Mouse (Mus musculus) midbrain, embryonic 12.5 days (tissue): Measurements from ENCODE around the gene Mctp1. TPM values are rescaled to one million over a fixed set of nuclear protein-coding genes. Genes with fewer than 3 reads are reported as not detected.

Source experiments
- ATAC-seq: fragments of 200-750 bp; cut with Nextera tagmentation; 2 replicates; pipeline ENCODE4 v1.8.0; 2017; ENCODE audit warnings: low read depth, moderate TSS enrichment, moderate library complexity; ENCODE audit not compliant: low FRiP score
- H3K27ac ChIP-seq: fragments of 300-500 bp; sonication (generic); replicated peaks from 2 replicates; pipeline ENCODE4 v1.5.1; 2016; ENCODE audit warnings: mild to moderate bottlenecking
- H3K27me3 ChIP-seq: fragments of 300-500 bp; sonication (generic); 2 replicates; pipeline ENCODE4 v1.6.1; 2016; ENCODE audit warnings: mild to moderate bottlenecking
- H3K36me3 ChIP-seq: fragments of 300-500 bp; sonication (generic); 2 replicates; pipeline ENCODE4 v1.6.1; 2016
- H3K4me1 ChIP-seq: fragments of 300-500 bp; sonication (generic); 2 replicates; pipeline ENCODE4 v1.6.1; 2016
- H3K4me2 ChIP-seq: fragments of 300-500 bp; sonication (generic); replicated peaks from 2 replicates; pipeline ENCODE4 v1.6.1; 2016; ENCODE audit warnings: mild to moderate bottlenecking, moderate library complexity
- H3K4me3 ChIP-seq: fragments of 300-500 bp; sonication (generic); 2 replicates; pipeline ENCODE4 v1.5.1; 2016; ENCODE audit warnings: mild to moderate bottlenecking
- H3K9ac ChIP-seq: fragments of 300-500 bp; sonication (generic); replicated peaks from 2 replicates; pipeline ENCODE4 v1.6.1; 2016; ENCODE audit warnings: mild to moderate bottlenecking, moderate library complexity
- H3K9me3 ChIP-seq: fragments of 300-500 bp; sonication (generic); 2 replicates; pipeline ENCODE4 v1.6.1; 2016; ENCODE audit warnings: mild to moderate bottlenecking
- WGBS: fragments of 180-500 bp; shearing (Covaris S2); methylation state at CpG from one replicate; pipeline ENCODE4 v1.1.7; 2016; 5-methylcytosine and 5-hydroxymethylcytosine counted together
- polyA plus RNA-seq: library from polyadenylated mRNA; unstranded; fragments of >200 nt; fragmentation: Nextera tagmentation; extraction: Ambion mirVana; gene quantifications from 2 replicates; pipeline ENCODE4 v1.2.1, GENCODE M21; 2016

Gene Mctp1
- polyA plus RNA-seq, 1 experiment from 2014 or later = 4.9 TPM

- Histone ChIP-seq H3K27ac (peak overlapping the region; percentile 42; the same call in 1 of the 2 replicates), H3K27me3 (peaks cover 15% of the 10 kb centered on the region), H3K9me3 (no peaks in the 10 kb centered on the region), H3K36me3 (no peaks in the 10 kb centered on the region), H3K4me3 (no peak overlapping the region), H3K9ac (no peak overlapping the region), H3K4me2 (no peak overlapping the region), H3K4me1 (peaks cover 8% of the 10 kb centered on the region; the same call in 1 of the 2 replicates)
- ATAC-seq = peak; percentile 90
- 19% methylated on average over 3 of the region's 3 CpGs for WGBS
These were observed 417.9 kb downstream of the Mctp1 start for GRCm38 (mm10) chr13:76802051-76802728.

- no peak overlapping the region for H3K4me2 ChIP-seq
- H3K9ac ChIP-seq = no peak overlapping the region
- H3K27me3 ChIP-seq = peaks cover 15% of the 10 kb centered on the region
- H3K36me3 ChIP-seq = no peaks in the 10 kb centered on the region
- H3K4me1 ChIP-seq = peaks cover 8% of the 10 kb centered on the region; the same call in 1 of the 2 replicates
- no peak overlapping the region for H3K4me3 ChIP-seq
- peak overlapping the region; percentile 46 for H3K27ac ChIP-seq
- no peaks in the 10 kb centered on the region for H3K9me3 ChIP-seq
- 79% methylated on average over 9 of the region's 9 CpGs for WGBS
- ATAC-seq = no peak
These were observed 418.6 kb downstream of the Mctp1 start for GRCm38 (mm10) chr13:76802926-76803325.

GRCm38 (mm10) chr13:76803799-76804198, 419.5 kb downstream of the Mctp1 start:
- no peak overlapping the region for H3K4me2 ChIP-seq
- H3K27ac ChIP-seq = peak overlapping the region; percentile 46; the same call in 1 of the 2 replicates
- peaks cover 8% of the 10 kb centered on the region; the same call in 1 of the 2 replicates for H3K4me1 ChIP-seq
- peaks cover 15% of the 10 kb centered on the region for H3K27me3 ChIP-seq
- H3K4me3 ChIP-seq = no peak overlapping the region
- whole genome bisulfite sequencing = 51% methylated on average over 6 of the region's 6 CpGs
- peak; percentile 63 for ATAC-seq
- H3K9me3 ChIP-seq = no peaks in the 10 kb centered on the region
- no peaks in the 10 kb centered on the region for H3K36me3 ChIP-seq
- no peak overlapping the region for H3K9ac ChIP-seq

GRCm38 (mm10) chr13:76808871-76809390, 424.6 kb downstream of the Mctp1 start:
- Histone ChIP-seq H3K27ac (peak overlapping the region; percentile 30; the same call in 1 of the 2 replicates), H3K4me1 (peaks cover 17% of the 10 kb centered on the region), H3K9ac (no peak overlapping the region), H3K9me3 (no peaks in the 10 kb centered on the region), H3K4me2 (no peak overlapping the region), H3K4me3 (no peak overlapping the region), H3K36me3 (no peaks in the 10 kb centered on the region), H3K27me3 (peaks cover 22% of the 10 kb centered on the region)
- 29% methylated on average over 1 of the region's 1 CpGs for WGBS
- ATAC-seq = peak; percentile 11; the same call in 1 of the 2 replicates

GRCm38 (mm10) chr13:76809802-76810201, 425.5 kb downstream of the Mctp1 start:
- Histone ChIP-seq H3K9ac (no peak overlapping the region), H3K4me1 (peaks cover 17% of the 10 kb centered on the region), H3K36me3 (no peaks in the 10 kb centered on the region), H3K27me3 (peaks cover 24% of the 10 kb centered on the region), H3K4me3 (no peak overlapping the region), H3K27ac (peak overlapping the region; percentile 30; the same call in 1 of the 2 replicates), H3K4me2 (no peak overlapping the region), H3K9me3 (no peaks in the 10 kb centered on the region)
- ATAC-seq = no peak
- WGBS = 2% methylated on average over 2 of the region's 2 CpGs

- whole genome bisulfite sequencing = 4% methylated on average over 7 of the region's 7 CpGs
- H3K4me3 ChIP-seq = no peak overlapping the region
- peak overlapping the region; percentile 5 for H3K27ac ChIP-seq
These were observed 426.2 kb downstream of the Mctp1 start for GRCm38 (mm10) chr13:76810496-76810939.

GRCm38 (mm10) chr13:76823083-76823482, 438.7 kb downstream of the Mctp1 start:
- no peak for ATAC-seq
- Histone ChIP-seq H3K36me3 (no peaks in the 10 kb centered on the region), H3K4me1 (peaks cover 6% of the 10 kb centered on the region), H3K9ac (no peak overlapping the region), H3K4me3 (no peak overlapping the region), H3K27ac (0 out of 2 replicates have a peak overlapping the region, but pooled peaks have one; percentile 26), H3K9me3 (no peaks in the 10 kb centered on the region), H3K27me3 (peaks cover 14% of the 10 kb centered on the region), H3K4me2 (no peak overlapping the region)
- 34% methylated on average over 3 of the region's 3 CpGs for WGBS

More at GRCm38 (mm10) chr13:76810496-76810939, 426.2 kb downstream of the Mctp1 start:
- Histone ChIP-seq H3K36me3 (no peaks in the 10 kb centered on the region), H3K4me1 (peaks cover 17% of the 10 kb centered on the region), H3K9me3 (no peaks in the 10 kb centered on the region), H3K4me2 (peak overlapping the region; percentile 9), H3K27me3 (peaks cover 24% of the 10 kb centered on the region), H3K9ac (no peak overlapping the region)
- ATAC-seq = peak; percentile 92

- peak; percentile 81 for ATAC-seq
- Histone ChIP-seq H3K4me2 (peak overlapping the region; percentile 25), H3K9ac (no peak overlapping the region), H3K4me1 (peaks cover 6% of the 10 kb centered on the region), H3K27ac (peak overlapping the region; percentile 54), H3K9me3 (no peaks in the 10 kb centered on the region), H3K4me3 (no peak overlapping the region), H3K27me3 (peaks cover 11% of the 10 kb centered on the region), H3K36me3 (no peaks in the 10 kb centered on the region)
- WGBS = 26% methylated on average over 10 of the region's 10 CpGs
These were observed 440.8 kb downstream of the Mctp1 start for GRCm38 (mm10) chr13:76824932-76825694.

- 0 out of 2 replicates have a peak overlapping the region, but pooled peaks have one; percentile 7 for H3K4me2 ChIP-seq
- H3K9me3 ChIP-seq = no peaks in the 10 kb centered on the region
- H3K4me3 ChIP-seq = no peak overlapping the region
- ATAC-seq = no peak
- peaks cover 6% of the 10 kb centered on the region for H3K4me1 ChIP-seq
- H3K27me3 ChIP-seq = no peaks in the 10 kb centered on the region
- H3K36me3 ChIP-seq = no peaks in the 10 kb centered on the region
- H3K27ac ChIP-seq = no peak overlapping the region
- no peak overlapping the region for H3K9ac ChIP-seq
- 70% methylated on average over 3 of the region's 3 CpGs for WGBS
These were observed 443.4 kb downstream of the Mctp1 start for GRCm38 (mm10) chr13:76827738-76828137.

- Histone ChIP-seq H3K4me2 (no peak overlapping the region), H3K27me3 (no peaks in the 10 kb centered on the region), H3K9me3 (no peaks in the 10 kb centered on the region), H3K9ac (no peak overlapping the region), H3K4me3 (no peak overlapping the region), H3K4me1 (no peaks in the 10 kb centered on the region), H3K36me3 (no peaks in the 10 kb centered on the region), H3K27ac (no peak overlapping the region)
- WGBS = 75% methylated on average over 3 of the region's 3 CpGs
- no peak for ATAC-seq
These were observed 453.7 kb downstream of the Mctp1 start for GRCm38 (mm10) chr13:76838031-76838430.

GRCm38 (mm10) chr13:76840712-76841111, 456.4 kb downstream of the Mctp1 start:
- Histone ChIP-seq H3K36me3 (no peaks in the 10 kb centered on the region), H3K4me2 (no peak overlapping the region), H3K9ac (no peak overlapping the region), H3K27me3 (no peaks in the 10 kb centered on the region), H3K4me3 (no peak overlapping the region), H3K27ac (no peak overlapping the region), H3K9me3 (no peaks in the 10 kb centered on the region), H3K4me1 (no peaks in the 10 kb centered on the region)
- ATAC-seq = no peak
- WGBS = 84% methylated on average over 5 of the region's 5 CpGs
